ENCODE assay signal across 8 mouse cellular contexts in the genomic region with DNA sequence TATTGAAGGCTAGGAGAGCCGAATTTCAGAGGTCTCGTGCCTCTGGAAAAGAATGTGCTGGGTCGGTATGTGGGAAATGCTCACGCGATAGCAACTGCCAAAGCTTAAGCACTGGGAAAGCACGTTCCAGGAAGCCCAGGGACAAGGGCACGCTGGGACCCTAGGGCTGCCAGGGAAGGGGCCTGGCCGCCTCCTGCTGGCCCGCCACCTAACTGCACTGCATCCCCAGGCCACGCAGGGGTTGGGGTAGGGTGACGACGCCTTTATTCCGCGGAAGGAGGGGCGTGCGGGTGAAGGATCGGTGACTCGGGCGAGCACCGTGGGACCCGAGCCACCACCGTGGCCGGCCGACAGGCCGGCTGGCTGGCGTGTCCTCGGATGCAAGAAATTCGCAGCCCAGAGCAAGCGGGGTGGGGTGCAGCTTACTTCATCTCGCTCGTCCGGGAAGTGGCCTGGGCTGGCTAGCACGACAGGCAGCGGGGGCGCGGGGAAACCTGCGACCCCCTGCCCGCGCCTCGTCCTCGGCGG. TPM values are rescaled to one million over a fixed set of nuclear protein-coding genes. Genes with fewer than 3 reads are reported as not detected.
DNase-seq lines count a peak whose midpoint lies in the region; ATAC-seq and TF ChIP-seq lines count a peak whose summit lies in the region.

No protein-coding gene starts in this region.

- TF ChIP-seq POLR2A in MEL (IDR thresholded peaks at IDR 0.05; ENCODE audit: control insufficient read depth in 1 of 2, insufficient read depth in 1 of 2, low read depth in 1 of 2, low read length in 2 of 2, poor library complexity in 1 of 2) = no peak

- peak; percentile 33 to 58 (median 47); a peak in 5 of 6 replicates for TF ChIP-seq CTCF in MEL (IDR thresholded peaks at IDR 0.05 in 2 of 3, conservative IDR thresholded peaks at IDR 0.05 in 1 of 3; ENCODE audit: control insufficient read depth in 1 of 3, insufficient read depth in 1 of 3, low read depth in 2 of 3, low read length in 3 of 3, poor library complexity in 1 of 3, severe bottlenecking in 1 of 3)

- H3K9ac ChIP-seq in MEL (ENCODE audit: control insufficient read depth, low read depth, low read length, poor library complexity, severe bottlenecking) = peak overlapping the region; percentile 93
- peak overlapping the region; percentile 85 for H3K9ac ChIP-seq in forebrain, embryonic 16.5 days (replicated peaks; ENCODE audit: low read depth, low read length)

- peak; percentile 8 for TF ChIP-seq RAD21 in MEL (IDR thresholded peaks at IDR 0.05; ENCODE audit: low read depth, low read length)

- 0% methylated on average over 42 of the region's 42 CpGs for WGBS in forebrain, embryonic 16.5 days
- 1% methylated on average over 42 of the region's 42 CpGs for WGBS in macrophage (ENCODE audit: missing documents)

- peak overlapping the region; percentile 74 to 83 for H3K4me3 ChIP-seq in MEL (ENCODE audit: control insufficient read depth in 1 of 2, insufficient read depth in 1 of 2, low read depth in 2 of 2, low read length in 2 of 2)
- peak overlapping the region; percentile 74 for H3K4me3 ChIP-seq in forebrain, embryonic 16.5 days (replicated peaks; ENCODE audit: low read length)
- H3K4me3 ChIP-seq in macrophage (ENCODE audit: inconsistent target) = peak overlapping the region; percentile 36

- H3K36me3 ChIP-seq in MEL (ENCODE audit: control insufficient read depth in 1 of 2, insufficient read depth in 2 of 2, low read length in 2 of 2) (peaks cover 0 to 13% of the 10 kb centered on the region in 2 experiments; a peak in 2 of 4 replicates), macrophage (ENCODE audit: inconsistent target) (no peaks in the 10 kb centered on the region; the same call in 1 of the 2 replicates)
- H3K36me3 ChIP-seq in forebrain, embryonic 16.5 days (ENCODE audit: control insufficient read depth, insufficient read depth) = no peaks in the 10 kb centered on the region

- H3K27ac ChIP-seq in MEL (ENCODE audit: control insufficient read depth, low read depth, low read length) (peak overlapping the region; percentile 69), macrophage (peak overlapping the region; percentile 43)
- H3K27ac ChIP-seq in forebrain, embryonic 16.5 days (ENCODE audit: low read length) = peak overlapping the region; percentile 82

- intact Hi-C loops in heart, postnatal 36 days (cut with DNase I) = loop anchor here (2.0 kb wide), 1 partner anchor 20 kb away; no protein-coding TSS in a partner anchor

- no peaks in the 10 kb centered on the region for H3K27me3 ChIP-seq in MEL (ENCODE audit: control insufficient read depth in 1 of 2, insufficient read depth in 2 of 2, low read length in 2 of 2)
- no peaks in the 10 kb centered on the region for H3K27me3 ChIP-seq in forebrain, embryonic 16.5 days (replicated peaks; ENCODE audit: control insufficient read depth, insufficient read depth, low read length)

- H3K9me3 ChIP-seq in MEL (replicated peaks; ENCODE audit: insufficient read depth, low read length) = no peaks in the 10 kb centered on the region
- H3K9me3 ChIP-seq in forebrain, embryonic 16.5 days (ENCODE audit: control insufficient read depth, low read length) = no peaks in the 10 kb centered on the region

- DNase-seq in MEL (ENCODE audit: low read depth, low spot score) = peak; percentile 88
- peak; percentile 69 for DNase-seq in cerebellum, adult 11 months
- peak; percentile 79 to 87 for DNase-seq in heart, postnatal 36 days
- peak; percentile 32 to 49 for DNase-seq in layer of hippocampus, postnatal 25 days (ENCODE audit: extremely low spot score in 1 of 2, low spot score in 1 of 2)
- DNase-seq in retina, postnatal 1 day = peak; percentile 92
- DNase-seq in urinary bladder, adult 2 months (ENCODE audit: low spot score) = peak; percentile 63

- ATAC-seq in forebrain, embryonic 16.5 days = peak; percentile 84

- peaks cover 8% of the 10 kb centered on the region for H3K79me2 ChIP-seq in MEL (ENCODE audit: control insufficient read depth, insufficient read depth, low read length, poor library complexity)
- peaks cover 46% of the 10 kb centered on the region for H3K79me2 ChIP-seq in macrophage (ENCODE audit: inconsistent target)

- TF ChIP-seq EP300 in MEL (IDR thresholded peaks at IDR 0.05; ENCODE audit: low read depth in 1 of 2, low read length in 2 of 2) = no peak

- H3K4me2 ChIP-seq in forebrain, embryonic 16.5 days (ENCODE audit: low read length) = peak overlapping the region; percentile 86

- peaks cover 6 to 35% of the 10 kb centered on the region in 2 experiments for H3K4me1 ChIP-seq in MEL (ENCODE audit: control insufficient read depth in 1 of 2, insufficient read depth in 2 of 2, low read length in 2 of 2)
- peaks cover 9% of the 10 kb centered on the region; the same call in 1 of the 2 replicates for H3K4me1 ChIP-seq in forebrain, embryonic 16.5 days (replicated peaks; ENCODE audit: control insufficient read depth, insufficient read depth, low read length)

TF ChIP-seq in MEL, 35 proteins besides CTCF, POLR2A, EP300 and RAD21:
- peak; percentile 14; the same call in 1 of the 2 replicates for TF ChIP-seq HCFC1 (IDR thresholded peaks at IDR 0.05; ENCODE audit: low read depth, low read length)
- TF ChIP-seq MAFK (IDR thresholded peaks at IDR 0.05; ENCODE audit: borderline replicate concordance, low read depth, low read length) = no peak
- TF ChIP-seq MYC (IDR thresholded peaks at IDR 0.05; ENCODE audit: low read depth, low read length) = peak; percentile 45; the same call in 1 of the 2 replicates
- TF ChIP-seq MAX (IDR thresholded peaks at IDR 0.05; ENCODE audit: low read length) = peak; percentile 67
- TF ChIP-seq CHD2 (IDR thresholded peaks at IDR 0.05; ENCODE audit: low read length) = no peak
- TF ChIP-seq TCF12 (IDR thresholded peaks at IDR 0.05; ENCODE audit: low read depth, low read length) = peak; percentile 27; the same call in 1 of the 2 replicates
- peak; percentile 59 for TF ChIP-seq MXI1 (IDR thresholded peaks at IDR 0.05; ENCODE audit: low read depth, low read length)
- 0 out of 2 replicates have a peak, but pooled peaks have one; percentile 3 for TF ChIP-seq TBP (IDR thresholded peaks at IDR 0.05; ENCODE audit: low read depth, low read length)
- TF ChIP-seq SMC3 (IDR thresholded peaks at IDR 0.05; ENCODE audit: low read depth, low read length) = 0 out of 2 replicates have a peak, but pooled peaks have one; percentile 9
- TF ChIP-seq SIN3A (IDR thresholded peaks at IDR 0.05; ENCODE audit: low read length) = peak; percentile 73; the same call in 1 of the 2 replicates
- TF ChIP-seq ZNF384 (IDR thresholded peaks at IDR 0.05; ENCODE audit: low read depth, low read length) = no peak
- peak; percentile 52; the same call in 1 of the 2 replicates for TF ChIP-seq BHLHE40 (IDR thresholded peaks at IDR 0.05; ENCODE audit: borderline replicate concordance, low read depth, low read length)
- TF ChIP-seq E2F4 (IDR thresholded peaks at IDR 0.05; ENCODE audit: borderline replicate concordance, low read depth, low read length) = peak; percentile 62; the same call in 1 of the 2 replicates
- TF ChIP-seq ELF1 (IDR thresholded peaks at IDR 0.05; ENCODE audit: low read depth, low read length) = 0 out of 2 replicates have a peak, but pooled peaks have one; percentile 42

RNA-seq across cellular contexts. Expression of a gene that starts 0.4 kb away (rescaled TPM):
- total RNA-seq in MEL (2012; rRNA removed) = 6.9 and 7.8 TPM in 2 replicates
- 10 to 100 TPM in 1 of 2 experiments, not detected in 1; 10.8 TPM for polyA plus RNA-seq in MEL (2012; ENCODE audit: insufficient read depth in 1 of 2, insufficient read length in 2 of 2, low read depth in 1 of 2, low replicate concordance in 2 of 2, missing spikeins in 1 of 2)
- polyA plus RNA-seq in forebrain, embryonic 16.5 days (2015; fragmentation: Nextera tagmentation; extraction: Ambion mirVana) = 2.1 TPM in 2 replicates
- 10 to 100 TPM; 45.0 to 45.7 TPM for total RNA-seq in heart, postnatal 36 days (2021)
- total RNA-seq in layer of hippocampus, postnatal 25 days (2021) = 1 to 10 TPM; 8.8 to 9.1 TPM
- total RNA-seq in macrophage (2018; cell fraction: chromatin; rRNA removed) = 10 to 100 TPM in 10 of 26 experiments, 1 to 10 TPM in 16; 1.4 to 23.8 (median 6.3) TPM
- total RNA-seq in macrophage (2018; cell fraction: cytosol; rRNA removed) = 10 to 100 TPM; 11.4 to 32.2 (median 18.9) TPM
- 10 to 100 TPM in 25 of 26 experiments, 1 to 10 TPM in 1; 7.6 to 43.4 (median 25.0) TPM for total RNA-seq in macrophage (2018; cell fraction: nucleus; rRNA removed)
- 19.3 to 30.3 TPM (median 22.0 TPM) in 3 replicates for polyA plus RNA-seq in macrophage (2018)
- 45.9 and 57.6 TPM in 2 replicates for polyA plus RNA-seq in urinary bladder, adult 2 months (2012; rRNA removed)

RNA-seq across cellular contexts. Expression of a gene that starts 53.5 kb away (rescaled TPM):
- 0.12 TPM in 1 of 2 replicates, not detected in the other for total RNA-seq in MEL (2012; rRNA removed)
- polyA plus RNA-seq in MEL (2012; ENCODE audit: insufficient read depth in 1 of 2, insufficient read length in 2 of 2, low read depth in 1 of 2, low replicate concordance in 2 of 2, missing spikeins in 1 of 2) (under 1 TPM in 1 of 2 experiments, not detected in 1; 0.25 TPM), macrophage (2018) (0.23 to 1.8 TPM (median 1.5 TPM) in 3 replicates)
- 5.8 and 7.0 TPM in 2 replicates for polyA plus RNA-seq in forebrain, embryonic 16.5 days (2015; fragmentation: Nextera tagmentation; extraction: Ambion mirVana)
- 10 to 100 TPM; 35.1 to 37.7 TPM for total RNA-seq in heart, postnatal 36 days (2021)
- total RNA-seq in layer of hippocampus, postnatal 25 days (2021) = 10 to 100 TPM; 23.8 to 25.5 TPM
- total RNA-seq in macrophage (2018; cell fraction: chromatin; rRNA removed) = 100 to 1,000 TPM in 1 of 26 experiments, 10 to 100 TPM in 2, 1 to 10 TPM in 12, under 1 TPM in 9, not detected in 2; 0.40 to 117 (median 1.9) TPM
- total RNA-seq in macrophage (2018; cell fraction: cytosol; rRNA removed) = 10 to 100 TPM in 1 of 26 experiments, 1 to 10 TPM in 1, under 1 TPM in 24; 0.14 to 13.2 (median 0.43) TPM
- 10 to 100 TPM in 2 of 26 experiments, 1 to 10 TPM in 8, under 1 TPM in 11, not detected in 5; 0.17 to 64.0 (median 0.77) TPM for total RNA-seq in macrophage (2018; cell fraction: nucleus; rRNA removed)
- polyA plus RNA-seq in urinary bladder, adult 2 months (2012; rRNA removed) = 21.0 and 21.7 TPM in 2 replicates

Comparison
In these comparisons a context has a peak if more than half of its experiments do, and no peak if none do; other contexts are left out.
1. Peak in every context shown above with its lines: DNase-seq, ATAC-seq, H3K4me3 ChIP-seq and H3K27ac ChIP-seq.
2. DNase-seq: peak in every context shown above with its lines; median percentile 92 in retina, postnatal 1 day; 88 in MEL; 83 in heart, postnatal 36 days; 69 in cerebellum, adult 11 months; 63 in urinary bladder, adult 2 months; 40 in layer of hippocampus, postnatal 25 days.